Mouse (Mus musculus) hematopoietic stem cell, adult 5-6 weeks (primary cell): ENCODE results near the gene Usp39. TPM values are rescaled to one million over a fixed set of nuclear protein-coding genes. Genes with fewer than 3 reads are reported as not detected.

Source experiments
- ATAC-seq, 2 experiments: fragments of 125-278 bp in 1 of 2; replicated peaks in 1 of 2; 2 replicates each; pipeline ENCODE4 v1.8.0; 2016 to 2017; ENCODE audit warnings: inconsistent platforms in 2 of 2, mild to moderate bottlenecking in 2 of 2, moderate number of reproducible peaks in 2 of 2, low read depth in 1 of 2, moderate TSS enrichment in 1 of 2; ENCODE audit not compliant: low FRiP score in 2 of 2, poor library complexity in 2 of 2, severe bottlenecking in 2 of 2, insufficient read depth in 1 of 2, low TSS enrichment in 1 of 2
- total RNA-seq: library from RNA; stranded (forward); fragments of 172-1452, 232-1000 nt; gene quantifications from 2 replicates; pipeline ENCODE4 v1.2.3, GENCODE M21; 2017

Gene Usp39
- total RNA-seq, 1 experiment from 2014 or later: 66.7 TPM

GRCm38 (mm10) chr6:72329019-72329418 is 16.0 kb downstream of the Usp39 start:
- peak in 1 of 2 experiments; percentile 16; a peak in 1 of 4 replicates for ATAC-seq

- peak; percentile 49 to 59 for ATAC-seq
Observed at GRCm38 (mm10) chr6:72326274-72326673, 18.7 kb downstream of the Usp39 start.

GRCm38 (mm10) chr6:72323786-72324508 is 21.0 kb downstream of the Usp39 start:
- no peak for ATAC-seq

GRCm38 (mm10) chr6:72322936-72323335 is 22.0 kb downstream of the Usp39 start:
- ATAC-seq: no peak

GRCm38 (mm10) chr6:72319019-72319418 is 26.0 kb downstream of the Usp39 start:
- ATAC-seq: peak; percentile 47 to 62; a peak in 3 of 4 replicates

- no peak; a peak in 2 of 4 replicates for ATAC-seq
Observed at GRCm38 (mm10) chr6:72318440-72318839, 26.5 kb downstream of the Usp39 start.

- no peak for ATAC-seq
Observed at GRCm38 (mm10) chr6:72316044-72316443, 28.9 kb downstream of the Usp39 start.

GRCm38 (mm10) chr6:72315384-72315783 is 29.6 kb downstream of the Usp39 start:
- no peak for ATAC-seq

- no peak for ATAC-seq
Observed at GRCm38 (mm10) chr6:72313124-72313867, 31.7 kb downstream of the Usp39 start.

- ATAC-seq: no peak
Observed at GRCm38 (mm10) chr6:72312198-72312597, 32.8 kb downstream of the Usp39 start.

GRCm38 (mm10) chr6:72303510-72303909 is 41.5 kb downstream of the Usp39 start:
- no peak for ATAC-seq

- no peak for ATAC-seq
Observed at GRCm38 (mm10) chr6:72302349-72302925, 42.5 kb downstream of the Usp39 start.

GRCm38 (mm10) chr6:72297825-72298224 is 47.2 kb downstream of the Usp39 start:
- ATAC-seq: no peak

- ATAC-seq: peak; percentile 46 to 69; a peak in 3 of 4 replicates
Observed at GRCm38 (mm10) chr6:72292972-72293651, 51.9 kb downstream of the Usp39 start.

- ATAC-seq: no peak
Observed at GRCm38 (mm10) chr6:72289484-72289883, 55.5 kb downstream of the Usp39 start.

- peak in 1 of 2 experiments; percentile 47; a peak in 1 of 4 replicates for ATAC-seq
Observed at GRCm38 (mm10) chr6:72283914-72284313, 61.1 kb downstream of the Usp39 start.

GRCm38 (mm10) chr6:72280410-72280998 is 64.5 kb downstream of the Usp39 start:
- no peak; a peak in 1 of 4 replicates for ATAC-seq
